Mouse (Mus musculus) megakaryocyte-erythroid progenitor cell, adult 5-6 weeks (primary cell): ENCODE results near the gene Atp10a. TPM values are rescaled to one million over a fixed set of nuclear protein-coding genes. Genes with fewer than 3 reads are reported as not detected.

Experiments
- ATAC-seq: replicated peaks from 2 replicates; pipeline ENCODE4 v1.8.0; 2016; ENCODE audit warnings: mild to moderate bottlenecking, inconsistent platforms; ENCODE audit not compliant: severe bottlenecking, poor library complexity, low FRiP score, low TSS enrichment
- total RNA-seq, 2 experiments: library from RNA; stranded (forward) in 1 of 2; stranded (reverse) in 1 of 2; fragments of 200-1000, 215-1000 nt in 1 of 2; fragments of >200 nt in 1 of 2; fragmentation: Nextera tagmentation in 1 of 2; gene quantifications; 2 replicates each; pipeline ENCODE4 v1.2.3; 2014 to 2017

The Atp10a gene
- total RNA-seq, 2 experiments from 2014 or later, result 0.81 to 1.2 TPM

GRCm38 (mm10) chr7:58686997-58687396 lies 31.0 kb downstream of the Atp10a start:
- no peak for ATAC-seq

- no peak for ATAC-seq
Observed at GRCm38 (mm10) chr7:58690069-58690923, 34.3 kb downstream of the Atp10a start.

- no peak for ATAC-seq
Observed at GRCm38 (mm10) chr7:58690997-58691596, 35.1 kb downstream of the Atp10a start.

GRCm38 (mm10) chr7:58692704-58693103 lies 36.7 kb downstream of the Atp10a start:
- ATAC-seq, result peak; percentile 16; the same call in 1 of the 2 replicates

- ATAC-seq, result peak; percentile 87
Observed at GRCm38 (mm10) chr7:58693342-58693741, 37.4 kb downstream of the Atp10a start.

GRCm38 (mm10) chr7:58695661-58696060 lies 39.7 kb downstream of the Atp10a start:
- ATAC-seq, result no peak

GRCm38 (mm10) chr7:58697092-58697491 lies 41.1 kb downstream of the Atp10a start:
- ATAC-seq, result no peak

- ATAC-seq, result no peak
Observed at GRCm38 (mm10) chr7:58698738-58699442, 42.9 kb downstream of the Atp10a start.

GRCm38 (mm10) chr7:58701311-58701710 lies 45.3 kb downstream of the Atp10a start:
- ATAC-seq, result no peak

GRCm38 (mm10) chr7:58705158-58705557 lies 49.2 kb downstream of the Atp10a start:
- peak; percentile 63; the same call in 1 of the 2 replicates for ATAC-seq

- no peak for ATAC-seq
Observed at GRCm38 (mm10) chr7:58709306-58709705, 53.3 kb downstream of the Atp10a start.

GRCm38 (mm10) chr7:58710312-58710711 lies 54.3 kb downstream of the Atp10a start:
- ATAC-seq, result no peak

- ATAC-seq, result peak; percentile 79
Observed at GRCm38 (mm10) chr7:58711811-58712210, 55.8 kb downstream of the Atp10a start.

GRCm38 (mm10) chr7:58715576-58716144 lies 59.7 kb downstream of the Atp10a start:
- no peak for ATAC-seq

GRCm38 (mm10) chr7:58716626-58717025 lies 60.7 kb downstream of the Atp10a start:
- ATAC-seq, result no peak

GRCm38 (mm10) chr7:58718556-58718955 lies 62.6 kb downstream of the Atp10a start:
- ATAC-seq, result no peak

GRCm38 (mm10) chr7:58719218-58719938 lies 63.4 kb downstream of the Atp10a start:
- no peak for ATAC-seq

- ATAC-seq, result 0 out of 2 replicates have a peak, but pooled peaks have one; percentile 22
Observed at GRCm38 (mm10) chr7:58722250-58722649, 66.3 kb downstream of the Atp10a start.

- no peak for ATAC-seq
Observed at GRCm38 (mm10) chr7:58730201-58730600, 74.2 kb downstream of the Atp10a start.
